Comparison of ENCODE assay signal across 12 mouse cellular contexts in the genomic region with DNA sequence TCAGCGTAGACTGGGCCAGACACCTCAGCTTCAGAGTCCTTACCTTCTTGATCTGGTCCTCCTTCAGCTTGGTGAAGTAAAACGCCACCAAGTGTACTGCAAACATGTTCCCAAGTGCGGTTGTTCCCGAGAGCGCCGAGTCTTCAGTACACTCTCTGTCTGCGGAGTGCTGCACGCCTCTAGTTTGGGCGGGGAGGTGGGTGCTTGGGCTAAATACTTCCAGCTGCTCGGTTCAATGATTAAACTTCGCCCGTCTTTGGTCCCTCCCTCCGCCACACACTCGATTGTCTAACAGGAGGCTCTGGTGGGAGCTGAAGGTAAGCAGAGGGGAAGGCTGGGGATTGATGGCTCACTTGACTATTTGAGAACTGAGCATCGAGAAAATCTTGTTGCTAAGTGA. TPM values are rescaled to one million over a fixed set of nuclear protein-coding genes. Genes with fewer than 3 reads are reported as not detected.
A peak's percentile ranks its signal among the peaks of the same experiment; 100 is the strongest.
DNase-seq lines count a peak whose midpoint lies in the region; ATAC-seq and TF ChIP-seq lines count a peak whose summit lies in the region.
"Had no signal": no experiment of that assay in that cellular context is flagged by ENCODE, and none has a peak within 500 bp of the region (broad histone marks: within the 10 kb centered on the region; RNA-seq: fewer than 3 reads in every experiment).

A gene (minus strand): TSS at position 237 of the 400 bp plus-strand sequence.

- H3K36me3 ChIP-seq in kidney, adult 2 months (ENCODE audit: control insufficient read depth, insufficient read depth, low read length): no peaks in the 10 kb centered on the region
- H3K36me3 ChIP-seq in liver, embryonic 13.5 days: no peaks in the 10 kb centered on the region
- no peaks in the 10 kb centered on the region for H3K36me3 ChIP-seq in stomach, postnatal 0 days (ENCODE audit: control insufficient read depth, insufficient read depth, low read length)
- H3K36me3 ChIP-seq: neural tube, embryonic 15.5 days had no signal

- H3K4me3 ChIP-seq in left cerebral cortex, adult 2 months: no peak within 1 kb of the TSS
- no peak within 1 kb of the TSS for H3K4me3 ChIP-seq in kidney, adult 2 months (ENCODE audit: insufficient read depth, low read depth, low read length)
- peak within 1 kb of the TSS; percentile 21; the same call in 1 of the 2 replicates for H3K4me3 ChIP-seq in liver, embryonic 13.5 days (replicated peaks)
- no peak within 1 kb of the TSS for H3K4me3 ChIP-seq in stomach, postnatal 0 days (ENCODE audit: low read depth, low read length)
- H3K4me3 ChIP-seq: neural tube, embryonic 15.5 days had no signal

- peak; percentile 39 for ATAC-seq in liver, embryonic 13.5 days (ENCODE audit: low read depth)
- no peak; the same call in 1 of the 2 replicates for ATAC-seq in stomach, postnatal 0 days (ENCODE audit: low FRiP score, low TSS enrichment)
- no peak for ATAC-seq in megakaryocyte progenitor cell, adult 5-6 weeks (replicated peaks; ENCODE audit: poor library complexity)
- ATAC-seq: forebrain, embryonic 14.5 days had no signal

- H3K4me2 ChIP-seq in liver, embryonic 13.5 days: peak within 1 kb of the TSS; percentile 47
- no peak within 1 kb of the TSS; the same call in 1 of the 2 replicates for H3K4me2 ChIP-seq in stomach, postnatal 0 days (replicated peaks; ENCODE audit: low read depth)
- H3K4me2 ChIP-seq: neural tube, embryonic 15.5 days had no signal

- no peaks in the 10 kb centered on the region for H3K4me1 ChIP-seq in kidney, adult 2 months (ENCODE audit: control insufficient read depth, insufficient read depth, low read length)
- peaks cover 5% of the 10 kb centered on the region for H3K4me1 ChIP-seq in liver, embryonic 13.5 days (replicated peaks)
- no peaks in the 10 kb centered on the region for H3K4me1 ChIP-seq in stomach, postnatal 0 days (replicated peaks; ENCODE audit: control insufficient read depth, insufficient read depth)

- no peak within 1 kb of the TSS for H3K9ac ChIP-seq in liver, embryonic 13.5 days
- H3K9ac ChIP-seq in stomach, postnatal 0 days (ENCODE audit: low read length): no peak within 1 kb of the TSS
- H3K9ac ChIP-seq: neural tube, embryonic 15.5 days had no signal

- no peak for TF ChIP-seq EP300 in stomach, postnatal 0 days (optimal IDR thresholded peaks at IDR 0.05)

- TF ChIP-seq CTCF in left cerebral cortex, adult 2 months (IDR thresholded peaks at IDR 0.05): no peak
- TF ChIP-seq CTCF in kidney, adult 2 months (conservative IDR thresholded peaks at IDR 0.05; ENCODE audit: insufficient read depth, insufficient read length, low read depth, low read length): no peak
- TF ChIP-seq CTCF in stomach, postnatal 0 days (IDR thresholded peaks at IDR 0.05; ENCODE audit: low read depth): no peak

- intact Hi-C loops in left cerebral cortex, adult 2 months (cut with DNase I): no loop called here
- intact Hi-C loops in left cerebral cortex, postnatal 36 days (cut with DNase I): no loop called here

- H3K27ac ChIP-seq in left cerebral cortex, adult 2 months: no peak within 1 kb of the TSS
- no peak within 1 kb of the TSS for H3K27ac ChIP-seq in kidney, adult 2 months (ENCODE audit: insufficient read depth, low read depth, low read length)
- H3K27ac ChIP-seq in liver, embryonic 13.5 days: no peak within 1 kb of the TSS; the same call in 1 of the 2 replicates
- no peak within 1 kb of the TSS for H3K27ac ChIP-seq in stomach, postnatal 0 days (replicated peaks)
- H3K27ac ChIP-seq: neural tube, embryonic 15.5 days had no signal

- no peaks in the 10 kb centered on the region for H3K9me3 ChIP-seq in liver, embryonic 13.5 days (replicated peaks)
- no peaks in the 10 kb centered on the region for H3K9me3 ChIP-seq in stomach, postnatal 0 days (ENCODE audit: control insufficient read depth, low read length)
- H3K9me3 ChIP-seq: neural tube, embryonic 15.5 days had no signal

- 33% methylated on average over 15 of the region's 15 CpGs for WGBS in kidney, adult 2 months
- WGBS in liver, embryonic 13.5 days (ENCODE audit: insufficient replicate concordance): 54% methylated on average over 15 of the region's 15 CpGs
- 32% methylated on average over 15 of the region's 15 CpGs for WGBS in stomach, postnatal 0 days

- H3K27me3 ChIP-seq in kidney, adult 2 months (replicated peaks; ENCODE audit: control insufficient read depth, insufficient read depth, low read length): no peaks in the 10 kb centered on the region
- 0 out of 2 replicates have a peak, but pooled peaks cover 1% of the 10 kb centered on the region for H3K27me3 ChIP-seq in liver, embryonic 13.5 days
- H3K27me3 ChIP-seq in stomach, postnatal 0 days (ENCODE audit: control insufficient read depth, insufficient read depth, low read length): no peaks in the 10 kb centered on the region
- H3K27me3 ChIP-seq: neural tube, embryonic 15.5 days had no signal

- no peak for TF ChIP-seq POLR2A in kidney, adult 2 months (IDR thresholded peaks at IDR 0.05; ENCODE audit: low read depth, low read length)

- DNase-seq in left cerebral cortex, adult 2 months (ENCODE audit: extremely low spot score in 1 of 2, low spot score in 2 of 2): no peak
- no peak for DNase-seq in left cerebral cortex, postnatal 36 days (ENCODE audit: low spot score in 2 of 2)
- DNase-seq in kidney, adult 2 months: peak; percentile 25
- no peak for DNase-seq in liver, embryonic 13.5 days
- peak; percentile 54 for DNase-seq in stomach, postnatal 0 days (ENCODE audit: low spot score)
- no peak for DNase-seq in right cerebral cortex, postnatal 25 days
- DNase-seq in T-cell, adult 2 months (ENCODE audit: low spot score): no peak
- DNase-seq: thymus, postnatal 14 days had no signal

RNA-seq across cellular contexts. Expression of the gene that starts here (rescaled TPM):
- total RNA-seq in left cerebral cortex, adult 2 months (2021): 10 to 100 TPM; 10.1 to 11.4 TPM
- 10 to 100 TPM in 1 of 2 experiments, 1 to 10 TPM in 1; 9.9 to 12.0 TPM for total RNA-seq in left cerebral cortex, postnatal 36 days (2021)
- 1.1 TPM in 2 replicates for polyA plus RNA-seq in kidney, adult 2 months (2012; rRNA removed)
- 5.9 and 7.4 TPM in 2 replicates for polyA plus RNA-seq in liver, embryonic 13.5 days (2015; fragmentation: Nextera tagmentation; extraction: Ambion mirVana)
- polyA plus RNA-seq in stomach, postnatal 0 days (2015; fragmentation: Nextera tagmentation; extraction: Ambion mirVana): 5.5 and 5.6 TPM in 2 replicates
- not detected in 2 replicates for total RNA-seq in megakaryocyte progenitor cell, adult 5-6 weeks (2015)
- not detected in 2 replicates for total RNA-seq in megakaryocyte progenitor cell, adult 5-6 weeks (2017)
- total RNA-seq: hematopoietic stem cell, adult 5-6 weeks had no signal

Comparison
In these comparisons a context has a peak if more than half of its experiments do, and no peak if none do; other contexts are left out.
1. RNA of the gene that starts here (total RNA-seq): 9.9 to 12.0 TPM in left cerebral cortex, postnatal 36 days and 10.1 to 11.4 TPM in left cerebral cortex, adult 2 months; not detected in megakaryocyte progenitor cell, adult 5-6 weeks; every median in the first group is over 10 times any median in the second.
2. DNase-seq: peak in kidney, adult 2 months (single experiment) and stomach, postnatal 0 days (single experiment); none in left cerebral cortex, adult 2 months (0 of 2), left cerebral cortex, postnatal 36 days (0 of 2), liver, embryonic 13.5 days (single experiment), right cerebral cortex, postnatal 25 days (single experiment) and T-cell, adult 2 months (single experiment).